Mouse (Mus musculus) heart, embryonic 14.5 days (tissue): ENCODE data around the gene Cadps. TPM values are rescaled to one million over a fixed set of nuclear protein-coding genes. Genes with fewer than 3 reads are reported as not detected.

Experiments
- ATAC-seq: fragments of 200-750 bp; cut with Nextera tagmentation; 2 replicates; pipeline ENCODE4 v1.8.0; 2017; ENCODE audit warnings: low read depth, moderate TSS enrichment; ENCODE audit not compliant: insufficient number of reproducible peaks, insufficient read depth, low FRiP score
- H3K27ac ChIP-seq, 2 experiments: fragments of 200-500 bp in 1 of 2; fragments of 300-500 bp in 1 of 2; sonication (generic) in 1 of 2; replicated peaks in 1 of 2; 2 replicates each; pipeline ENCODE4 v1.5.1; 2012 to 2014; ENCODE audit warnings: low read depth in 2 of 2, low read length in 2 of 2, control low read depth in 1 of 2, mild to moderate bottlenecking in 1 of 2, mixed read lengths in 1 of 2; ENCODE audit not compliant: control insufficient read depth in 1 of 2, insufficient read depth in 1 of 2
- H3K27me3 ChIP-seq: fragments of 300-500 bp; sonication (generic); 2 replicates; pipeline ENCODE4 v1.6.1; 2014; ENCODE audit warnings: mild to moderate bottlenecking, low read length, control low read depth; ENCODE audit not compliant: control insufficient read depth, insufficient read depth
- H3K36me3 ChIP-seq: fragments of 300-500 bp; sonication (generic); 2 replicates; pipeline ENCODE4 v1.6.1; 2014; ENCODE audit warnings: mild to moderate bottlenecking, control low read depth, low read length, mixed read lengths; ENCODE audit not compliant: control insufficient read depth, insufficient read depth
- H3K4me1 ChIP-seq, 2 experiments: fragments of 200-500 bp in 1 of 2; fragments of 300-500 bp in 1 of 2; sonication (generic) in 1 of 2; 2 replicates each; pipeline ENCODE4 v1.6.1; 2012 to 2014; ENCODE audit warnings: low read length in 2 of 2, control low read depth in 1 of 2, mixed read lengths in 1 of 2; ENCODE audit not compliant: control insufficient read depth in 2 of 2, insufficient read depth in 2 of 2
- H3K4me2 ChIP-seq: fragments of 300-500 bp; sonication (generic); 2 replicates; pipeline ENCODE4 v1.6.1; 2014; ENCODE audit warnings: mild to moderate bottlenecking, low read length
- H3K4me3 ChIP-seq, 2 experiments: fragments of 200-500 bp in 1 of 2; fragments of 300-500 bp in 1 of 2; sonication (generic) in 1 of 2; 2 replicates each; pipeline ENCODE4 v1.5.1; 2012 to 2014; ENCODE audit warnings: low read length in 2 of 2, mild to moderate bottlenecking in 2 of 2, control low read depth in 1 of 2, low read depth in 1 of 2, moderate library complexity in 1 of 2; ENCODE audit not compliant: control insufficient read depth in 1 of 2, insufficient read depth in 1 of 2
- H3K9ac ChIP-seq: fragments of 300-500 bp; sonication (generic); 2 replicates; pipeline ENCODE4 v1.6.1; 2014; ENCODE audit warnings: mild to moderate bottlenecking, low read length
- H3K9me3 ChIP-seq: fragments of 300-500 bp; sonication (generic); 2 replicates; pipeline ENCODE4 v1.6.1; 2016; ENCODE audit warnings: low read length, control low read depth; ENCODE audit not compliant: control insufficient read depth
- WGBS: fragments of 180-500 bp; shearing (Covaris S2); extraction: QIAGEN DNeasy Blood & Tissue Kit; methylation state at CpG from one replicate; pipeline ENCODE4 v1.1.7; 2014; 5-methylcytosine and 5-hydroxymethylcytosine counted together
- polyA plus RNA-seq: library from polyadenylated mRNA; unstranded; fragments of >200 nt; fragmentation: Nextera tagmentation; extraction: Ambion mirVana; gene quantifications from 2 replicates; pipeline ENCODE4 v1.2.1, GENCODE M21; 2014

Cadps gene
- polyA plus RNA-seq, 1 experiment from 2014 or later: 1.5 TPM

DNA sequence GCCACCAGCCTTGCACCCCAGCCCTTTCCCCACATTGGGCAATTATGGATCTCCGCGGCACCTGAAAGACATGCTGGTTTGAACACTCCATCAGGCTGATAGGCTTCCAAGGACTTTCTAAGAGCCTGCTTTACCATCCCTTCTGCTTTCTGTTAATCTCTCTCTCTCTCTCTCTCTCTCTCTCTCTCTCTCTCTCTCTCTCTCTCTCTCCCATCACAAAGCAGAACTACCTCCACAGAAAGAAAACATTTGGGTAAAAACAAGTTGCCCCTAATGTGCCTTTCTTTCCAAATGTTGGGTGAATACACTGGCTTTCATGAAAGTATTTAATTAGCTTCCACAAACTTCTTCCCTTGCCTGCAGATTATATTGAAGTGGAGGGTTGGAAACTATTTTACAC is 474.8 kb downstream of the Cadps start, which contains the start of gene Fezf2:
Gene Fezf2, minus strand, starts transcription at position 101 of the 400 bp plus-strand sequence.
- no peak within 1 kb of the TSS for H3K9ac ChIP-seq
- H3K4me1 ChIP-seq: peaks cover 2 to 15% of the 10 kb centered on the region in 2 experiments; a peak in 3 of 4 replicates
- ATAC-seq: no peak
- H3K27ac ChIP-seq: no peak within 1 kb of the TSS
- H3K27me3 ChIP-seq: peaks cover 99% of the 10 kb centered on the region
- WGBS: 6% methylated on average over 2 of the region's 2 CpGs
- no peaks in the 10 kb centered on the region for H3K36me3 ChIP-seq
- H3K9me3 ChIP-seq: no peaks in the 10 kb centered on the region
- H3K4me3 ChIP-seq: peak within 1 kb of the TSS in 1 of 2 experiments; percentile 38; a peak in 2 of 4 replicates
- H3K4me2 ChIP-seq: peak within 1 kb of the TSS; percentile 65; the same call in 1 of the 2 replicates

DNA sequence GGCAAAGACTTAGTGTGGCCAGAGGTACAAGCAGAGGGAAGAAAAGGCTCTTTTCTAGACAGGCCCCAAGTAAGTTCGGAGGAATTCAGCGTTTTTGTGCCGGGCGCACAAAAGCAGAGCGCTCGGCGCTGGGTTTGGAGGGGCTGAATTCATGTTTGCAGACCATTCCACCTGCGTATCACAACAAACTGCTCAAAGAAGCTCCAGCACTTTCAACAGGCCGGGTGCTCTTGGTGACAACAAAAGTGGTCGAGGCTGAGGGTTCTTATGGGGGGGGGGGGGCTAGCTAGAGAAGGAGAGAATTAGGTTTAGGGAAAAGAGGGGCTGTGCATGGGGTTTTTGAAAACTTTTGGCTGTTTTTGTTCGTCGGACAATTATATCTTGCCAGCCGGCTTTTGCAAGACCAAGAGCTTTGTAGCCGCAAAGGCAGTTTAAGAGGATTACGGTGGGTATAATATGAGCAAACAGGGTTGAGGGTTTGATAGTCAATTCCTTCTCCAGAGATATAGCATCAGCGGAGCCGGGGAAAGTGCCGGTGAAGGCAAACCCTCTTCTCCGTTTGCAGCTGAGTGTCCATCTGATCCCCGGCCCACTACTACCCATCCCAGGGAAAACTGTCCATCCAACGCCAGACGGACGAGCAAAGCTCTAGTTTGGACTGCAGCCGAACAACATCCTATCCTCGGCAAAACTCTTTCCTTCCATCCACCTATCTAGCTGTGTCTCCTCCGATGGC is 475.8 kb downstream of the Cadps start:
- H3K36me3 ChIP-seq: no peaks in the 10 kb centered on the region
- H3K4me1 ChIP-seq: peaks cover 2 to 15% of the 10 kb centered on the region in 2 experiments; a peak in 3 of 4 replicates
- H3K4me3 ChIP-seq: peak overlapping the region; percentile 26 to 38; a peak in 2 of 4 replicates
- H3K9me3 ChIP-seq: no peaks in the 10 kb centered on the region
- WGBS: 3% methylated on average over 26 of the region's 26 CpGs
- H3K4me2 ChIP-seq: peak overlapping the region; percentile 65
- no peak for ATAC-seq
- peaks cover 99% of the 10 kb centered on the region for H3K27me3 ChIP-seq
- no peak overlapping the region for H3K27ac ChIP-seq
- H3K9ac ChIP-seq: no peak overlapping the region

DNA sequence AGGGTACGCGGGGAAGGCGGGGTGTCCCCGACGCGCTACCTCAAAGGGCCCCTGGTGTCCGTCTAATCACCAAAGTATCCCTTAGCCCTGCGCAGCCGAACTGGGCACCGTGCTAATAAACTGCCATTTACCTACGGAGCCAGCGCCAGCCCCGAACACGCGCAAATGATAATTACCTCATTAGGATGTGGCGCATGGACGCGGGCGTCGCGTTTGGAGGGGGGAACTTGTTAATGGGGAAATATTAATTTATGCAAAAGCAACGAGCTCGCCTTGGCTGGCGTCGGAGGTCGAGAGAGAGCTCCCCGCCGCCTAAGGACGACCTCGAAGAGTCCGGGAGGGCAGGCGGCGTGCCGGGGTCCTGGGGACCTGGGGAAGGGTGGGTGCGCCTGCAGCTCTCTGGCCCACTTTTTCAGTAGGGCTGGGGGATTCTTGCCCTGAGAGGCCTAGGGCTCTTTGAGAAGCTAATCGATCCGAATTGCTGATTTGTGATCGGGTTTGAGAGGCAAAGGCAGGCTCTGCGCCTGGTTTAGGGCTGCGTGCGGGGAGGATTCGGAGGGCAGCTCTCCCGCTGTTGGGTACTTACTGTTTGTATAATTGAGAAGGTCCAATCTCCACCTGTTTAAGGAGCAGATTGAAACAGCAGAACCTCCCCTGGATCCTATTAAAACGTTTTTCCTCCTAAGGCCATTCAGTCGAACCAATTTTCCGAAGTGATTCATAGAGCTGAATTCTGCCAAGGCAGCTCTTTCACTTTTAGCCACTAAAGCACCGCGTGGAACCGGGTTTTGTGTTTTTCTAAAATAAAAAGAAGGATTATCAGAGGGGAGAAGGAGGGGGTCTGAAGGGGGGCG is 476.6 kb downstream of the Cadps start:
- H3K27me3 ChIP-seq: peaks cover 100% of the 10 kb centered on the region
- ATAC-seq: no peak
- 2% methylated on average over 50 of the region's 50 CpGs for WGBS

DNA sequence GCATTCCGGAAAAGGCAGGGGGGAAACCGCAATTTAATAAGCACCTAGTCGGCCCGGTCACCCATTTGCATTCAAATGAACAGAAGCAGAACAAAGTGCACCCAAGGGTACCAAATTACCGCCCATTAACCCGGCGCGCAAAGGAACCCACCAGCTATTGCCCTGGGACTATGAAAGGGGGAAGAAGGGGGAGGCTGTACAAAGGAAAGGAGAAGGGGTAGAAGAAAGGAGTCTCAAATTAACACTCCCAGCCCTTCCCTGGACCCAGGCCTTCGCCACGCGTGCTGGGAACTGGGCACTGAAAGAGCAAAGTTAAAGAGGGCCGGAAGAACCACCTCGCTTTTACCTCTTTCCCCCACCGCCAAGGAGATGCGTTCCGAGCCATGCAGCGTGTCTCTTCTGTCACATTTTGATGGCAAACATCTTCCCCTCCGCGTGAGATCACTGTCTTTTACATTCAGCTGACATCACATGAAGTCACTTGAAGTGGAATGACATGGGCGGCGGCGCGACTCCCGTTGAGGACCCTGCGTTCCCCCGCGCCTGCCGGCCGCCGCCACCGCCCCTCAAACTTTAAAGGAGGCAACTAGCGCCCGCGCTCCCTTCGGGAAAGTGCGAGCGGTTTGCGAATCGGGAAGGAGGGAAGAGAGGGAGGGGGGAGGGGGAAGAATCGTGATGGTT is 477.5 kb downstream of the Cadps start:
- Histone ChIP-seq H3K4me3 (peak overlapping the region in 1 of 2 experiments; percentile 38; a peak in 2 of 4 replicates), H3K4me1 (peaks cover 2 to 20% of the 10 kb centered on the region in 2 experiments; a peak in 3 of 4 replicates), H3K9me3 (no peaks in the 10 kb centered on the region), H3K4me2 (peak overlapping the region; percentile 65), H3K36me3 (no peaks in the 10 kb centered on the region), H3K9ac (no peak overlapping the region), H3K27me3 (peaks cover 100% of the 10 kb centered on the region), H3K27ac (no peak overlapping the region)
- WGBS: under 1% methylated on average over 40 of the region's 40 CpGs
- no peak for ATAC-seq

More for the DNA sequence above, 476.6 kb downstream of the Cadps start:
- H3K27ac ChIP-seq: no peak overlapping the region
- no peaks in the 10 kb centered on the region for H3K36me3 ChIP-seq
- peak overlapping the region; percentile 65 for H3K4me2 ChIP-seq
- H3K4me3 ChIP-seq: peak overlapping the region; percentile 26 to 38
- no peak overlapping the region for H3K9ac ChIP-seq
- H3K9me3 ChIP-seq: no peaks in the 10 kb centered on the region
- H3K4me1 ChIP-seq: peaks cover 2 to 17% of the 10 kb centered on the region in 2 experiments; a peak in 3 of 4 replicates

DNA sequence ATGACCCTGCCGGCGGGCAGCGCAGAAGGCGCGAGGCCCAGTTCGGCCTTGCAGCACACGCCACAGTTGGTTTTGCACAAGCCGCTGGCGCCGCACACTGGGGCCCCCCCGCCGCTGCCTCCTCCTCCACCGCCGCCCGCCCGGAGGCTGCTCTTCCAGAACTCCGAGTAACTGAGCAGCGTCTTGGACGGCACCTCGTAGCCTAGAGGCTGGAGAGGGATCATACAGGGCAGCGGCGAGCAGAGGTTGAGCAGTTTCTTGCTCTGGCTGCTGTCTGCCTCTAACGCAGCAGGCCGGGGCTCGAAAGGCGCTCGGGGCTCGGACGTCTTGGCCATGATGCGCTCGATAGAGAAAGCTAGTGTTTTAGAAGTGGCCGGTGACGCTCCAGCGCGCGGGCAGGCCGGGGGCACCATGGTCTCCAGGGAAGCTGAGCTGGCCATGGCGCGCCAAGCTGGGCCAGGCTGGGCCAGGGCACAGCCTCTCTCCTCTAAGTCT is 478.1 kb downstream of the Cadps start:
- no peak for ATAC-seq
- under 1% methylated on average over 39 of the region's 39 CpGs for whole genome bisulfite sequencing

DNA sequence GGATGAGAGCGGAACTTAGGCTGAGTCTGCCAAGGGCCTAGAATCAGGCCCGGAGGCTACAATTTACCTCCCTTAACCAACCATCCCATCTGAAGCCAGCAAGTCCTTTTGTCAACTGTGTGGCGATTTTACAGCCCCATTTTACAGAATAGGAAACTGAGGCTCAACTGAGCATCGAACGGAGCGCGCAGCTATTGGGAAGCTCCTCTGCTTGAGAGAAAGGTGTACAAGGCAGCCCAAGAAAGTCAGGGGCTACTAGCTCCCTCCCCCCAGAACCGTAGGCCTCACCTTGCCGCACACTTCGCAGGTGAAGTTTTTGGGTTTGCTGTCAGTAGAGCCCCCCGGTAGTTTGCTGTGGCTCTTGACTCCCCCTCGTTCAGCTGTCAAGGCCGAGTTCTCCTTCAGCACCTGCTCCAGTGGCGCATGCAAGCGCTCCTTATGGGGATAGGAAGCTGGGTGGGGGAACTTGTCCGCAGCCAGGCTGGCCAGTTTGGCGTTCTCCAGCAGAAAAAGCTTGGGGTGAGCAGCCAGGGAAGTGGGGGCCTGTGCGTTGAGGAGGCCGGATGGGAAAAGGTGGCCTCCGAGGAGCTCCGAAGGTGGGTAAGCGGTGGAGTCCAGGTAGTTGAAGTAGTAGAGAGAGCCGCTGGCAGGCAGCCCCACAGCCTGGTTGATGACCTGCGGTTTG is 478.7 kb downstream of the Cadps start:
- Histone ChIP-seq H3K4me3 (peak overlapping the region in 1 of 2 experiments; percentile 22; a peak in 2 of 4 replicates), H3K9ac (no peak overlapping the region), H3K4me1 (peaks cover 2 to 20% of the 10 kb centered on the region in 2 experiments; a peak in 3 of 4 replicates), H3K36me3 (no peaks in the 10 kb centered on the region), H3K27ac (no peak overlapping the region), H3K9me3 (no peaks in the 10 kb centered on the region), H3K27me3 (peaks cover 99% of the 10 kb centered on the region), H3K4me2 (peak overlapping the region; percentile 65)
- no peak for ATAC-seq
- 2% methylated on average over 24 of the region's 24 CpGs for WGBS

More for the DNA sequence above, 478.1 kb downstream of the Cadps start:
- Histone ChIP-seq H3K9ac (no peak overlapping the region), H3K9me3 (no peaks in the 10 kb centered on the region), H3K4me1 (peaks cover 2 to 20% of the 10 kb centered on the region in 2 experiments; a peak in 3 of 4 replicates), H3K4me3 (peak overlapping the region; percentile 6 to 22; a peak in 3 of 4 replicates), H3K4me2 (peak overlapping the region; percentile 65), H3K36me3 (no peaks in the 10 kb centered on the region), H3K27ac (no peak overlapping the region), H3K27me3 (peaks cover 99% of the 10 kb centered on the region)
